8 mouse cellular contexts compared by ENCODE assay signal in genomic region chr4:43578376-43579204, GRCm38 (mm10). TPM values are rescaled to one million over a fixed set of nuclear protein-coding genes. Genes with fewer than 3 reads are reported as not detected.
DNase-seq lines count a peak whose midpoint lies in the region; ATAC-seq and TF ChIP-seq lines count a peak whose summit lies in the region.

Gene Rgp1 (plus strand): TSS chr4:43578715.
Gene Gba2 (minus strand): TSS chr4:43578873.

- peak; percentile 94 for TF ChIP-seq POLR2A in bone marrow, adult 2 months (IDR thresholded peaks at IDR 0.05; ENCODE audit: borderline replicate concordance, control insufficient read depth, low read depth, low read length)

- peak within 1 kb of the TSS; percentile 96 for H3K4me3 ChIP-seq in bone marrow, adult 2 months (replicated peaks; ENCODE audit: control insufficient read depth, low read depth, low read length)
- H3K4me3 ChIP-seq in embryonic facial prominence, embryonic 14.5 days (ENCODE audit: low read depth, low read length) = peak within 1 kb of the TSS; percentile 87
- peak within 1 kb of the TSS; percentile 87 for H3K4me3 ChIP-seq in limb, embryonic 13.5 days
- peak within 1 kb of the TSS; percentile 89 for H3K4me3 ChIP-seq in midbrain, embryonic 15.5 days

- under 1% methylated on average over 75 of the region's 76 CpGs for WGBS in bone marrow, adult 2 months
- WGBS in embryonic facial prominence, embryonic 14.5 days = 0% methylated on average over 46 of the region's 76 CpGs
- under 1% methylated on average over 76 of the region's 76 CpGs for WGBS in limb, embryonic 13.5 days
- under 1% methylated on average over 74 of the region's 76 CpGs for WGBS in midbrain, embryonic 15.5 days

- no peaks in the 10 kb centered on the region for H3K9me3 ChIP-seq in embryonic facial prominence, embryonic 14.5 days (ENCODE audit: control insufficient read depth, low read length)
- no peaks in the 10 kb centered on the region for H3K9me3 ChIP-seq in limb, embryonic 13.5 days
- no peaks in the 10 kb centered on the region for H3K9me3 ChIP-seq in midbrain, embryonic 15.5 days

- peak within 1 kb of the TSS; percentile 87 for H3K9ac ChIP-seq in embryonic facial prominence, embryonic 14.5 days (ENCODE audit: low read depth, low read length)
- peak within 1 kb of the TSS; percentile 90 for H3K9ac ChIP-seq in limb, embryonic 13.5 days
- H3K9ac ChIP-seq in midbrain, embryonic 15.5 days = peak within 1 kb of the TSS; percentile 81

- peak; percentile 93 for DNase-seq in A20 (ENCODE audit: low read depth, low spot score)
- DNase-seq in embryonic facial prominence, embryonic 14.5 days (ENCODE audit: low spot score) = peak; percentile 92
- DNase-seq in heart, adult 8-10 months (ENCODE audit: low spot score) = peak; percentile 87
- peak; percentile 94 for DNase-seq in kidney, adult 9 months
- peak; percentile 79 to 87 for DNase-seq in spleen, adult 18-20 months

- no peaks in the 10 kb centered on the region; the same call in 1 of the 2 replicates for H3K4me1 ChIP-seq in bone marrow, adult 2 months (ENCODE audit: control insufficient read depth, insufficient read depth, low read length)
- peaks cover 37% of the 10 kb centered on the region for H3K4me1 ChIP-seq in embryonic facial prominence, embryonic 14.5 days (ENCODE audit: control insufficient read depth, insufficient read depth, low read length)
- H3K4me1 ChIP-seq in limb, embryonic 13.5 days = peaks cover 48% of the 10 kb centered on the region
- peaks cover 47% of the 10 kb centered on the region for H3K4me1 ChIP-seq in midbrain, embryonic 15.5 days

- no peak for TF ChIP-seq CTCF in bone marrow, adult 2 months (IDR thresholded peaks at IDR 0.05; ENCODE audit: control insufficient read depth, insufficient read depth, low read length)

- H3K4me2 ChIP-seq in embryonic facial prominence, embryonic 14.5 days (ENCODE audit: low read depth, low read length) = peak within 1 kb of the TSS; percentile 96
- peak within 1 kb of the TSS; percentile 96 for H3K4me2 ChIP-seq in limb, embryonic 13.5 days (replicated peaks)
- H3K4me2 ChIP-seq in midbrain, embryonic 15.5 days = peak within 1 kb of the TSS; percentile 96

- ATAC-seq in embryonic facial prominence, embryonic 14.5 days (ENCODE audit: low read depth) = peak; percentile 94
- ATAC-seq in limb, embryonic 13.5 days (ENCODE audit: low FRiP score, low read depth) = peak; percentile 89
- ATAC-seq in midbrain, embryonic 15.5 days (replicated peaks) = peak; percentile 88

- peak within 1 kb of the TSS; percentile 84 for H3K27ac ChIP-seq in bone marrow, adult 2 months (ENCODE audit: control insufficient read depth, insufficient read depth, low read depth, low read length, poor library complexity)
- H3K27ac ChIP-seq in embryonic facial prominence, embryonic 14.5 days (replicated peaks; ENCODE audit: low read depth, low read length) = peak within 1 kb of the TSS; percentile 84
- peak within 1 kb of the TSS; percentile 81 for H3K27ac ChIP-seq in limb, embryonic 13.5 days
- peak within 1 kb of the TSS; percentile 87 for H3K27ac ChIP-seq in midbrain, embryonic 15.5 days

- peaks cover 51% of the 10 kb centered on the region for H3K36me3 ChIP-seq in embryonic facial prominence, embryonic 14.5 days (ENCODE audit: control insufficient read depth, insufficient read depth, low read length)
- peaks cover 51% of the 10 kb centered on the region for H3K36me3 ChIP-seq in limb, embryonic 13.5 days
- peaks cover 26% of the 10 kb centered on the region for H3K36me3 ChIP-seq in midbrain, embryonic 15.5 days (replicated peaks)

- H3K27me3 ChIP-seq in embryonic facial prominence, embryonic 14.5 days (replicated peaks; ENCODE audit: control insufficient read depth, insufficient read depth, low read length) = no peaks in the 10 kb centered on the region
- no peaks in the 10 kb centered on the region for H3K27me3 ChIP-seq in limb, embryonic 13.5 days
- no peaks in the 10 kb centered on the region for H3K27me3 ChIP-seq in midbrain, embryonic 15.5 days (replicated peaks)

RNA-seq across cellular contexts. Expression of gene Rgp1, which starts in this region (rescaled TPM):
- 20.1 and 43.5 TPM in 2 replicates for polyA plus RNA-seq in bone marrow, adult 2 months (2011; ENCODE audit: insufficient read depth, insufficient read length, low replicate concordance, missing spikeins)
- polyA plus RNA-seq in embryonic facial prominence, embryonic 14.5 days (2014; fragmentation: Nextera tagmentation; extraction: Ambion mirVana) = 25.1 and 25.7 TPM in 2 replicates
- 10 to 100 TPM; 31.3 to 39.6 (median 34.6) TPM for total RNA-seq in heart, adult 8-10 months (2022)
- 35.0 and 38.5 TPM in 2 replicates for polyA plus RNA-seq in limb, embryonic 13.5 days (2015; fragmentation: Nextera tagmentation; extraction: Ambion mirVana)
- polyA plus RNA-seq in midbrain, embryonic 15.5 days (2015; fragmentation: Nextera tagmentation; extraction: Ambion mirVana) = 24.8 and 25.7 TPM in 2 replicates

RNA-seq across cellular contexts. Expression of gene Gba2, which starts in this region (rescaled TPM):
- polyA plus RNA-seq in bone marrow, adult 2 months (2011; ENCODE audit: insufficient read depth, insufficient read length, low replicate concordance, missing spikeins) = 16.5 and 29.8 TPM in 2 replicates
- 15.1 and 19.1 TPM in 2 replicates for polyA plus RNA-seq in embryonic facial prominence, embryonic 14.5 days (2014; fragmentation: Nextera tagmentation; extraction: Ambion mirVana)
- 10 to 100 TPM; 11.7 to 14.0 (median 13.0) TPM for total RNA-seq in heart, adult 8-10 months (2022)
- 26.9 and 27.0 TPM in 2 replicates for polyA plus RNA-seq in limb, embryonic 13.5 days (2015; fragmentation: Nextera tagmentation; extraction: Ambion mirVana)
- 67.9 and 71.0 TPM in 2 replicates for polyA plus RNA-seq in midbrain, embryonic 15.5 days (2015; fragmentation: Nextera tagmentation; extraction: Ambion mirVana)

Comparison
In these comparisons a context has a peak if more than half of its experiments do, and no peak if none do; other contexts are left out.
1. Peak in every context shown above with its lines: DNase-seq, ATAC-seq, H3K4me3 ChIP-seq and H3K27ac ChIP-seq.